Mouse (Mus musculus): ENCODE measurements around the gene Adgrl4.

GRCm38 (mm10) chr3:151459430-151460190 is 21.9 kb downstream of the Adgrl4 start:
- TF ChIP-seq MAFK (IDR thresholded peaks at IDR 0.05; ENCODE audit: insufficient read depth, low read depth, low read length), result no peak
- no peak for TF ChIP-seq ZNF384 (IDR thresholded peaks at IDR 0.05; ENCODE audit: low read depth, low read length)
- TF ChIP-seq ZC3H11A (IDR thresholded peaks at IDR 0.05; ENCODE audit: borderline replicate concordance, low read depth, low read length), result no peak
- no peak for TF ChIP-seq CHD2 (IDR thresholded peaks at IDR 0.05; ENCODE audit: low read depth, low read length)
- no peak for TF ChIP-seq HCFC1 (IDR thresholded peaks at IDR 0.05; ENCODE audit: borderline replicate concordance, insufficient read depth, low read length)
